Mouse (Mus musculus) Patski (cell line): Measurements from ENCODE around the gene Tbl1x. TPM values are rescaled to one million over a fixed set of nuclear protein-coding genes. Genes with fewer than 3 reads are reported as not detected.

Experiments
- ATAC-seq: fragments of 100-300 bp; one replicate; pipeline ENCODE4 v1.8.0; 2021
- CTCF ChIA-PET: fragments of 350-600 bp; sonication (Branson Sonifier 250); formaldehyde crosslinking; loops from one replicate; lab custom pipeline; 2022; ENCODE audit warnings: inconsistent platforms; lab: Charles Lee
- POLR2A ChIA-PET: fragments of 350-600 bp; sonication (Branson Sonifier 250); formaldehyde crosslinking; loops from one replicate; lab custom pipeline; 2022; ENCODE audit warnings: antibody characterized with exemption, inconsistent platforms; lab: Charles Lee
- DNase-seq: peaks from one replicate; pipeline ENCODE4 v3.0.0-alpha.2; 2011; ENCODE audit warnings: low read depth, low spot score
- H3K27me3 ChIP-seq: fragments of 371-371 bp; one replicate; pipeline ENCODE4 v1.5.1; 2021
- CTCF ChIP-seq: fragments of 100-300 bp; IDR thresholded peaks from one replicate; pipeline ENCODE4 v1.5.1; 2021
- in situ Hi-C: fragments of 300-500 bp; cut with MboI; formaldehyde crosslinking; loops from 3 replicates; pipeline ENCODE4 v1.11.1; 2018; ENCODE audit warnings: low pct_unique_long_range_greater_than_20kb, mixed read lengths
- polyA plus RNA-seq: library from polyadenylated mRNA; unstranded; gene quantifications from one replicate; pipeline ENCODE4 v1.2.3, GENCODE M21; 2021

Tbl1x gene
- polyA plus RNA-seq, 1 experiment from 2014 or later = 67.2 TPM

GRCm38 (mm10) chrX:77544003-77544402 lies 33.2 kb downstream of the Tbl1x start:
- CTCF ChIA-PET = interaction anchor here (0.9 kb wide), 1 partner anchor 9 kb away, joined by 3 read pairs; no protein-coding TSS in a partner anchor
- POLR2A ChIA-PET = interaction anchor here (1.5 kb wide), 1 partner anchor 9 kb away, joined by 5 read pairs; no protein-coding TSS in a partner anchor
- peaks cover 20% of the 10 kb centered on the region for H3K27me3 ChIP-seq
- no peak for TF ChIP-seq CTCF
- ATAC-seq (no peak), DNase-seq (no peak)
- in situ Hi-C loops = loop anchor here (10.0 kb wide), 1 partner anchor 61 kb away; no protein-coding TSS in a partner anchor

- peaks cover 19% of the 10 kb centered on the region for H3K27me3 ChIP-seq
- in situ Hi-C loops = loop anchor here (10.0 kb wide), 1 partner anchor 60 kb away; no protein-coding TSS in a partner anchor
- no peak for ATAC-seq
- TF ChIP-seq CTCF = no peak
- POLR2A ChIA-PET = interaction anchor here (1.5 kb wide), 1 partner anchor 10 kb away, joined by 5 read pairs; no protein-coding TSS in a partner anchor
- DNase-seq = no peak
- CTCF ChIA-PET = interaction anchor here (0.9 kb wide), 1 partner anchor 10 kb away, joined by 3 read pairs; no protein-coding TSS in a partner anchor
These were observed 33.7 kb downstream of the Tbl1x start for GRCm38 (mm10) chrX:77544550-77544949.

- H3K27me3 ChIP-seq = peaks cover 11% of the 10 kb centered on the region
- no peak for TF ChIP-seq CTCF
- ChIA-PET POLR2A (no interaction called here), CTCF (no interaction called here)
- DNase-seq (no peak), ATAC-seq (no peak)
- in situ Hi-C loops = loop anchor here (10.0 kb wide), 1 partner anchor 59 kb away; no protein-coding TSS in a partner anchor
These were observed 34.7 kb downstream of the Tbl1x start for GRCm38 (mm10) chrX:77545362-77546078.

- DNase-seq = no peak
- ChIA-PET POLR2A (no interaction called here), CTCF (no interaction called here)
- H3K27me3 ChIP-seq = peaks cover 5% of the 10 kb centered on the region
- TF ChIP-seq CTCF = no peak
- no peak for ATAC-seq
- in situ Hi-C loops = loop anchor here (10.0 kb wide), 1 partner anchor 58 kb away; no protein-coding TSS in a partner anchor
These were observed 35.6 kb downstream of the Tbl1x start for GRCm38 (mm10) chrX:77546448-77546847.

- no peak for ATAC-seq
- DNase-seq = peak; percentile 28
- TF ChIP-seq CTCF = no peak
- in situ Hi-C loops = loop anchor here (10.0 kb wide), 1 partner anchor 56 kb away; no protein-coding TSS in a partner anchor
- CTCF ChIA-PET = no interaction called here
- peaks cover 8% of the 10 kb centered on the region for H3K27me3 ChIP-seq
- POLR2A ChIA-PET = no interaction called here
These were observed 38.1 kb downstream of the Tbl1x start for GRCm38 (mm10) chrX:77548951-77549350.

GRCm38 (mm10) chrX:77550388-77550787 lies 39.6 kb downstream of the Tbl1x start:
- ChIA-PET POLR2A (no interaction called here), CTCF (no interaction called here)
- DNase-seq (no peak), ATAC-seq (no peak)
- peaks cover 12% of the 10 kb centered on the region for H3K27me3 ChIP-seq
- in situ Hi-C loops = no loop called here
- TF ChIP-seq CTCF = no peak

GRCm38 (mm10) chrX:77551306-77551705 lies 40.5 kb downstream of the Tbl1x start:
- in situ Hi-C loops = no loop called here
- DNase-seq = no peak
- no peak for TF ChIP-seq CTCF
- H3K27me3 ChIP-seq = peaks cover 12% of the 10 kb centered on the region
- no peak for ATAC-seq
- ChIA-PET POLR2A (no interaction called here), CTCF (no interaction called here)

GRCm38 (mm10) chrX:77552088-77552487 lies 41.3 kb downstream of the Tbl1x start:
- DNase-seq (no peak), ATAC-seq (no peak)
- H3K27me3 ChIP-seq = peaks cover 12% of the 10 kb centered on the region
- POLR2A ChIA-PET = interaction anchor here (0.8 kb wide), 1 partner anchor 16 kb away, joined by 3 read pairs; no protein-coding TSS in a partner anchor
- in situ Hi-C loops = no loop called here
- no peak for TF ChIP-seq CTCF
- CTCF ChIA-PET = interaction anchor here (1.1 kb wide), 1 partner anchor 77 kb away, joined by 3 read pairs; no protein-coding TSS in a partner anchor

GRCm38 (mm10) chrX:77555985-77556384 lies 45.2 kb downstream of the Tbl1x start:
- ATAC-seq = no peak
- in situ Hi-C loops = no loop called here
- POLR2A ChIA-PET = interaction anchor here (0.6 kb wide), 1 partner anchor 58 kb away, joined by 3 read pairs; no protein-coding TSS in a partner anchor
- peaks cover 15% of the 10 kb centered on the region for H3K27me3 ChIP-seq
- TF ChIP-seq CTCF = no peak
- no peak for DNase-seq
- CTCF ChIA-PET = no interaction called here

GRCm38 (mm10) chrX:77559199-77559881 lies 48.5 kb downstream of the Tbl1x start:
- peak; percentile 44 for ATAC-seq
- no peak for TF ChIP-seq CTCF
- in situ Hi-C loops = no loop called here
- POLR2A ChIA-PET = no interaction called here
- CTCF ChIA-PET = no interaction called here
- peaks cover 14% of the 10 kb centered on the region for H3K27me3 ChIP-seq
- peak; percentile 25 for DNase-seq
